Mouse (Mus musculus) neural tube, embryonic 11.5 days (tissue): ENCODE results near the gene Ttyh1. TPM values are rescaled to one million over a fixed set of nuclear protein-coding genes. Genes with fewer than 3 reads are reported as not detected.

ENCODE experiments used
- ATAC-seq: fragments of 200-750 bp; cut with Nextera tagmentation; 2 replicates; pipeline ENCODE4 v1.8.0; 2017; ENCODE audit warnings: moderate number of reproducible peaks, mild to moderate bottlenecking, moderate TSS enrichment, moderate library complexity; ENCODE audit not compliant: insufficient read depth, low FRiP score, low TSS enrichment
- DNase-seq: peaks from one replicate; pipeline ENCODE4 v3.0.0-alpha.2; 2015; ENCODE audit warnings: low spot score
- H3K27ac ChIP-seq: fragments of 300-500 bp; sonication (generic); 2 replicates; pipeline ENCODE4 v1.5.1; 2014; ENCODE audit warnings: low read depth, mild to moderate bottlenecking, low read length
- H3K27me3 ChIP-seq: fragments of 300-500 bp; sonication (generic); 2 replicates; pipeline ENCODE4 v1.6.1; 2014; ENCODE audit warnings: mild to moderate bottlenecking, low read length, mixed read lengths; ENCODE audit not compliant: control insufficient read depth, insufficient read depth
- H3K36me3 ChIP-seq: fragments of 300-500 bp; sonication (generic); 2 replicates; pipeline ENCODE4 v1.6.1; 2014; ENCODE audit warnings: mild to moderate bottlenecking, low read length, moderate library complexity, mixed read lengths; ENCODE audit not compliant: control insufficient read depth, insufficient read depth
- H3K4me1 ChIP-seq: fragments of 300-500 bp; sonication (generic); 2 replicates; pipeline ENCODE4 v1.6.1; 2014; ENCODE audit warnings: low read length, mixed read lengths; ENCODE audit not compliant: control insufficient read depth, insufficient read depth
- H3K4me2 ChIP-seq: fragments of 300-500 bp; sonication (generic); 2 replicates; pipeline ENCODE4 v1.6.1; 2014; ENCODE audit warnings: low read depth, mild to moderate bottlenecking, moderate library complexity
- H3K4me3 ChIP-seq: fragments of 300-500 bp; sonication (generic); 2 replicates; pipeline ENCODE4 v1.5.1; 2014; ENCODE audit warnings: low read depth, low read length
- H3K9ac ChIP-seq: fragments of 300-500 bp; sonication (generic); 2 replicates; pipeline ENCODE4 v1.6.1; 2014; ENCODE audit warnings: mild to moderate bottlenecking, low read length
- H3K9me3 ChIP-seq: fragments of 300-500 bp; sonication (generic); 2 replicates; pipeline ENCODE4 v1.6.1; 2016; ENCODE audit warnings: low read length; ENCODE audit not compliant: control insufficient read depth
- WGBS: fragments of 180-500 bp; shearing (Covaris S2); extraction: QIAGEN DNeasy Blood & Tissue Kit; methylation state at CpG from one replicate; pipeline ENCODE4 v1.1.7; 2014; 5-methylcytosine and 5-hydroxymethylcytosine counted together
- polyA plus RNA-seq: library from polyadenylated mRNA; unstranded; fragments of >200 nt; fragmentation: Nextera tagmentation; extraction: Ambion mirVana; gene quantifications from 2 replicates; pipeline ENCODE4 v1.2.1, GENCODE M21; 2014

Gene Ttyh1
- polyA plus RNA-seq, 1 experiment from 2014 or later, result 46.1 TPM

DNA sequence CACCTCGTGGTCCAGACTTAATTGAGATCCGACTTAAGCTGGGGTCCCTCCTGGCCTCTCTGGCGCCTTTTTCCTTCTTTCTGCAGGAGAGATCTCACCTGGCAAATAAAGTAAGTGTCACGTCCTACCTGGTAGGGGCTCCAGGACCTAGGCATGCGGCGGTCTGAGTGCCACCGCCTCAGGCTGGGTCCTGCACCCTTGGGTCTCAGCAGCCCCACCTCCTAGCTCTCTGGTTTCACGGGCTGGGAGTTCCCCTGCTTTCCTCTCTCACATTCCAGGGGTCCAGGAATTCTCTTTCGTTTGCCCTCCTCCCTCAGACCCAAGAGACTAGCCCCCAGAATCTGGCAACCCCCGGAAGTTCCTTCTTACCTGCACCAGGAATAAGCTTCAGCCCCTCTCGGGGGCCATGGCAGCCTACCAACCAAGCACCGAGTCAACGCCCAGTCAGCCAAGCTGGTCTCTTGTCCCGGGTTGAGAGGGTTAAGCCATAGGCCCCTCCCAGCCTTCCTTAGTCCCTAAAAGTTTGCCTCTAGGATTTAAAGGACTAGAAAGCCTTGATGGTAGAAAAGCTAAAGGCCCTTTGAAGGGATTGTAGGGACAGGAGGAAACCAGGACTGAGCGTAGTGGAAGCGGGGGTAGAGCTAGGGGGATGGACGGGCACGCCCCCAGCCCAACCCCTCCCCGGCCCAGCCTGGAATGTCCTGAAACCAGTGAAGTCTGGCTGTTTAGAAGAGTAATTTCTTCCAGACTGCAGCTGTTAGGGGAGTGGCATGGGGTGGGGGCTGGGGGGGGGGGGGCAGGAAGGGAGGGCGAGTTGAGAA lies 45.1 kb downstream of the Ttyh1 start, which contains the start of gene Cdc42ep5:
Gene Cdc42ep5 (minus strand): TSS at position 771 of the 821 bp plus-strand sequence.
- ATAC-seq, result peak; percentile 73
- H3K9ac ChIP-seq, result peak within 1 kb of the TSS; percentile 45
- H3K27ac ChIP-seq, result no peak within 1 kb of the TSS

DNA sequence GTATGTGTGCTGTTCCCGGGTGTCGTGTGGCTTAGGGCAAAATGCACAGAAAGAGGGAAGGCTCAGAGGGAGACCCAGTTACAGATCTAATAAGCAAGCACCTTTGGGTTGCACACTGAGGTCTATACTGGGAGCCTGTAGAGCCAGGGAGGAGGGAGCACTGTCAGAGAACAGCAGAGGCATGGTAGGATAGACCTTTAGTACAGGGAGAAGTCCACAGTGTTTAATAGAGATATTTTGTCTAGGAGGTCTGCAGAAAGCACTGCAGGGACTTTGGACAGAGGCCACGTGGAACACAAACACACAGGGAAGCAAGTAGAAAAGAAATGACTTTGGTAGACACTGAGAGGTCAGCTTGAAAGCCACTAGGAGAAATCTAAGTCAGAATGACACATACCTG lies 46.1 kb downstream of the Ttyh1 start:
- H3K4me1 ChIP-seq, result peaks cover 5% of the 10 kb centered on the region; the same call in 1 of the 2 replicates
- H3K27me3 ChIP-seq, result no peaks in the 10 kb centered on the region
- H3K9me3 ChIP-seq, result no peaks in the 10 kb centered on the region
- DNase-seq, result no peak
- ATAC-seq, result no peak
- WGBS, result 24% methylated on average over 3 of the region's 3 CpGs
- H3K36me3 ChIP-seq, result no peaks in the 10 kb centered on the region
- no peak overlapping the region for H3K27ac ChIP-seq
- no peak overlapping the region for H3K4me3 ChIP-seq
- no peak overlapping the region for H3K9ac ChIP-seq
- H3K4me2 ChIP-seq, result peak overlapping the region; percentile 16

More for the DNA sequence above, 45.1 kb downstream of the Ttyh1 start, which contains the start of gene Cdc42ep5:
- Histone ChIP-seq H3K4me1 (peaks cover 5% of the 10 kb centered on the region; the same call in 1 of the 2 replicates), H3K36me3 (no peaks in the 10 kb centered on the region), H3K4me2 (peak within 1 kb of the TSS; percentile 58), H3K4me3 (peak within 1 kb of the TSS; percentile 36), H3K27me3 (no peaks in the 10 kb centered on the region), H3K9me3 (no peaks in the 10 kb centered on the region)
- DNase-seq, result peak; percentile 66
- WGBS, result under 1% methylated on average over 19 of the region's 20 CpGs

DNA sequence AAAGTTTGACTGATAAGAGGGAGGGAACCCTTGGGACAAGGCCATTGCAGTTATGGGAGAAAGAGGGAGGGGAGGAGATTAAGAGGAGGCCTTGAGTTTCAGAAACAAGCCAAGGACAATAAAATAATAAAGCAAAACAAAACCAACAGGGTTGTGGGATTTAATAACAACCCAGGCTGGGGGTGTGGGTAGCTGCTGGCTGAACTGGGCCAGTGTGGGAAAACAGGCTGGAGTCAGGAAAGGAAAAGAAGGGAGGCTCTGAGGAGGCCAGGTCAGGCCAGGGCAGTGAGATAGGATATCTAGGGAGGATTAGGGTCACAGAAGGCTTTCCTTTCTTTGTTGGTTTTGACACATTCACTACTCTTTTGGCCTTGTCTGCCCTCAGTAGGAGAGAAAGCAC lies 47.9 kb downstream of the Ttyh1 start:
- H3K9me3 ChIP-seq, result no peaks in the 10 kb centered on the region
- H3K9ac ChIP-seq, result no peak overlapping the region
- no peaks in the 10 kb centered on the region for H3K27me3 ChIP-seq
- no peak overlapping the region for H3K4me2 ChIP-seq
- DNase-seq (no peak), ATAC-seq (no peak)
- no peak overlapping the region for H3K27ac ChIP-seq
- no peak overlapping the region for H3K4me3 ChIP-seq
- peaks cover 5% of the 10 kb centered on the region; the same call in 1 of the 2 replicates for H3K4me1 ChIP-seq
- no peaks in the 10 kb centered on the region for H3K36me3 ChIP-seq

DNA sequence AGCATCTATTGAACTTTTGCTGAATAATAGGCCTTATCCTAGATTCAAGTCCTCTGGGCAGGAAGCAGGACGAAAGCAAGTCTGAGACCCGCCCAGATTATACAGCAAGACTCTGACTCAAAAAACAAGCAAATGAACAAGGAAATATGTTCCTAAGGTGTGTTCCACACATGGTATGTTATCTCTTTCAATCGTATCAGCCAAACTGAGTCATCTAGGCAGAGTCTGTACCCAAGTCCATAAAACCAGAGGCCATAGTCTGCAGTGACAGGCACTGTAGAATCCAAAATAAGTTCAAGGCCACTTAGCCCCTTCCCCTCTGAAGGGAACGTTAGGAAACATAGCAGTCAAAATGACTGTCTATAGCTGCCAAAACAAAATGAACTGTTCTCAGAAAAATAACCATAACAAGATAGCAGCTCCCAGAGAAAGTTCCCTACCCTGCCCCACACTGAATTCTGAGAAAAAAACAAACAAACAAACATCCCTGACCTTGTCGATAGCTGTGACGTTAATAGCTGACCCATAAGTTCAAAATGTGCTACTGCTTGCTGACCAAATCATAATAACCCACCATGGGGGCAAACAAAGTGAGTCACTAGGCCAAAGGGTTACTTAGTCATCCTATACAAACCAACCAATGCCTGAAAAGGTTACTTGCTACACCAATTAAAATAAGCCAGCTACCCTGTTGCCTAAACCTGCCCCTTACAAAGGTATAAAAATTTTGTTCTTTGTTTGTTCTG lies 51.2 kb downstream of the Ttyh1 start:
- no peaks in the 10 kb centered on the region for H3K36me3 ChIP-seq
- 80% methylated on average over 6 of the region's 6 CpGs for WGBS
- no peak overlapping the region for H3K27ac ChIP-seq
- H3K4me1 ChIP-seq, result no peaks in the 10 kb centered on the region
- no peak overlapping the region for H3K4me3 ChIP-seq
- DNase-seq (no peak), ATAC-seq (no peak)
- H3K4me2 ChIP-seq, result no peak overlapping the region
- no peaks in the 10 kb centered on the region for H3K9me3 ChIP-seq
- H3K27me3 ChIP-seq, result no peaks in the 10 kb centered on the region
- H3K9ac ChIP-seq, result no peak overlapping the region

DNA sequence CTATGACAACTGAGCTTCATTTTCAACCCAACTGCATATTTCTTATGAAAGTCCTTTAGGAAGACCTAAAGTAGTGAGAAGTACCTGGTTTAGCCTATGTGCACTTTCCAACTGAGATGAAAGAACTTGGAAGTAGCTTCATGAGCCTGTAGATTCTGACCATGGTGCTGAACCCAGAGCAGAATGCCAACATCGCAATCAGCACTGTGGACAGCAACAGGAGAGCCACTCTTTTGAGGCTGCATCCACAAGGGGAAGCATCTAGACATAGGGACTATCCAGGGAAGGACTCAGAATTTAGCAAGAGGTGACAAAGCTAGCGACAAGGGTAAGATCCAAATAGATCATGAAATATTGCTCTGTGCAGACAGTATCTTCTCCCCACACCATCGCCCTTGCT lies 59.2 kb downstream of the Ttyh1 start:
- Histone ChIP-seq H3K27ac (no peak overlapping the region), H3K36me3 (no peaks in the 10 kb centered on the region), H3K4me3 (no peak overlapping the region), H3K27me3 (no peaks in the 10 kb centered on the region), H3K9me3 (no peaks in the 10 kb centered on the region), H3K9ac (no peak overlapping the region), H3K4me1 (no peaks in the 10 kb centered on the region), H3K4me2 (no peak overlapping the region)
- WGBS, result 48% methylated on average over 3 of the region's 3 CpGs
- no peak for ATAC-seq
- DNase-seq, result peak; percentile 14

Other genes with a start within 250 kb of the Ttyh1 start
- gene Gm14548, start 221.3 kb upstream of the Ttyh1 start, polyA plus RNA-seq, result not detected in 2 replicates
- gene Lilra6, start 203.9 kb upstream of the Ttyh1 start, polyA plus RNA-seq, result not detected in 2 replicates
- gene Lair1, start 56.2 kb upstream of the Ttyh1 start, polyA plus RNA-seq, result 0.89 and 1.2 TPM in 2 replicates
- gene Leng8, start 17.6 kb downstream of the Ttyh1 start, polyA plus RNA-seq, result 50.3 and 58.0 TPM in 2 replicates
- gene Leng9, start 31.0 kb downstream of the Ttyh1 start, polyA plus RNA-seq, result 1.5 and 2.2 TPM in 2 replicates
- gene Cdc42ep5, start 45.5 kb downstream of the Ttyh1 start, polyA plus RNA-seq, result 18.7 and 19.8 TPM in 2 replicates
- gene Lilra5, start 118.3 kb downstream of the Ttyh1 start, polyA plus RNA-seq, result not detected in 2 replicates
- not detected in 2 replicates for gene Ncr1, start 218.3 kb downstream of the Ttyh1 start, polyA plus RNA-seq